Mouse (Mus musculus): ENCODE measurements around the gene Mapk8ip1.

Gene Mapk8ip1

DNA sequence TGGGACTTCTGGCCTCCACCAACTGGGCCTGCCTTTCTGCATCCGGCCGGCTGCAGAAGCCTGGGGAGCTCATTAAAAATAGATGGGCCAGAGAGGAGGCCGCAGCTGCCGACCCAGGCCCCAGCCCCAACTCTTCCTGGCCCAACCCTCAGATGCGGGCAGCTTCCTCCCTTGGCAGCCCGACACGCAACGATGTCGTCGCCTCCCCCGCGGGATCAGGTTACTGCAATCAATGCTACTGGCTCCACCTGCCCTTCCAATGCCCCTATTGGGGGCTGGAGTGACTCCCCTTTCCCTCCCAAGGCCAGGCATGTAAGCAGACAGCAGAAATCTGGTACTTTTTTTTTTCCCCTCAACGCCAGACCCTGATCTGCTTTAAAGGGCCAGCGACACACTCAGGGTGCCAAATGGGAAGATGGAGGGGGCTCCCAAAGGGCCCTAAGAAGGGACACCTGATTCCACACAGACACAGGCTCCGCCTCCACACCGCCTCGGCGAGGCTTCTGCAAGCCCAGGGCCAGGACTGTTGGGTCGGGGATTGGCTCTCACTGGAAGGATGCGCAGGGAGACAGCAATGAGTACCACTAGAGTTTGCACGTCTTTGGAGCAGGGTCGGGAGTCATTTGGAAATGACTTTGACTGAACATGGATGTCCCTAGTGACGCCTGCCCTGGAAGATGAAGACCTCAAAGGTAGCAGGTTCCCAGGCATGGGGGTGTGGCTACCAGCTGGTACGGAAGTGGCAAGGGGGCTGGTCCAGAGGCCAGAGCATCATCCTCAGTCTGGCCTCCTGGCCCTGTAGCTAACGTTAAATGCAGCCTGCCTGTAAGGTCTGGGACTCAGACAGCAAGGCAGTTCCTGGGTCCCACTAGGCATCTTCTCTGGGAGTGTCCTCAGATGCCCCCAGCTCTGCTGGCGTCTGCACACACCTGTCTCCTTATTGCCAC, 8.5 kb downstream of the Mapk8ip1 start:
- in situ Hi-C loops (cut with MboI; ENCODE audit: unreplicated experiment in 2 of 2), result no loop called here

DNA sequence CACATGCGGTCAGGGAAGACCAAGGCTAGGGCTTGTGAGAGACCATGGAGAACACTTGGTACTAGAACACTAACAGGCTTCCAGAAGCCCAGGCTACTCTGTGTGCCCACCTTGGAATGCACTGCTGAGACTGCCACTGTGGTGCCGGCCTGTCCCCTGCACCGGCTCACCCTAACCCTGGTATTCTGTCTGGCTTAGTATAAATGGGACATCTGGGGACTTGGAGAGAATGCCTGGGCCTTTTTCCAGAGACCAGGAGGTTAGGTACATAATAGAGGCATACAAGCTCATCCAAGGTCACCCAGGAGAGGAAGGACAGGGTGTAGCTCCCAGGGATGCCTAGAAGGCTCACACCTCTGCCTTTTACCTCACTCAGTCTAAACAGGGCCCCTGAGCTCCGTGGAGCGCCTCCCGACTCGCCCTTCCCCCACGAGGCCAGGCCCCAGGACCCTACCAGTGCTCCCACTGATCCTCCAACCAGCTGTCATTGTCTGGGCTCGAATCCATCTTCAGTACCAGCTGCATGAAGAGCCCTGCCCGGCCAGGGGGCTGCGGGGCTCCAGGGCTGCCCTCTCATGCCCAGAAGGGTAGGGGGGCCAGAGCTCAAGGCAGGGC, 9.3 kb downstream of the Mapk8ip1 start:
- in situ Hi-C loops (cut with MboI; ENCODE audit: unreplicated experiment in 2 of 2), result no loop called here

DNA sequence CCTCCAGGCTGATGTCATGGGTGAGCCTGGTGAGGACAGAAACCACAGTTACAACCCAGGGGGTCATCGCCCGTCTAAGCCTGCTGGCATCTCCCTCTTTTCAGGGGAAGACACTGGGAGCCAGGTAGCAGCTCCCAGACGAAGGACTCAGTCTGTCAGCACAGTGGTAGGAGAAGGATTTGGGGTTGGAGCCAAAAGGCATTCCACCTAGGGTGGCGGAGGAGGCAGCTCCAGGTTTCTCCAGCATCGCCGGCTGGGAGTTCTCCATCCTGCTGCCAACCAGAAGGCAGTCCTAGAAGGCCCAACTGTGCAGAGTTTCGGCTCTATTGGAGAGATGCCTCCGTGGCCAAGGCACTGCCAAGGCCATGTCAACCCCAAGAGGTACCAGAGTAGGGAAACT, 9.9 kb downstream of the Mapk8ip1 start:
- in situ Hi-C loops (cut with MboI; ENCODE audit: unreplicated experiment in 2 of 2), result no loop called here

DNA sequence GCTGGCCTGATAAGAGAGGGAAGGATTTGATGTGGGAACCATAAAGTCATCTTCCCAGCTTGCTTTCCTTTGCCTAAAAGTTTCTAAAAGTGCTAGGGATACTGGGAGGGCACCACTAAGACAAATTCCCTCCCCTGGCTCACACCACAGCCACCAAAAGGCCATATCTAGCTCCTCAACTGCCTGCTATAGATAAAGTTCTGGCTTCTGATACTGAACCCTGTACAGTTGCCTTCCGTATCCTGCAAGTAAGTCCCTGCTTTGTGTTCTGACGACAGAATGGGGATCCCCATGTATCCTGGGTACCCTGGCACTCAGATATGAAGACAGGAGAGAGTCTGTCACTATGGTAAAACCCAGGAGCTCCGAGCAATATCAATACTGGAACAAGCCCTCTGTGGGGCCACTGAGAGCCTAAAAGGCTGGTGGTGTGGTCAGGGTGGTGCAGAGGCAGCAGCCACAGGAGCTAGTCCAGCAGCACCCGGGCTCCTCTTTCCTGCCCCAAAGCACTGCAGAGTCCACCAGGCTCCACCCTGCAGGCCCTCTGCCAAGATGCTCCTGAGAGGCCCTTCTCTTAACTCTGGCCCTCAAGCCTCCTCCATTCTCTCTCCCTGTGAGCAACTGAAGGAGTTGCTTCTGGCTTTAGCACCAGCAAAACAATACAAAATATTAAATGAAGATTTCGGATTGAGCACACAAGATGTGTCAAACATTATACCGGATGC, 10.7 kb downstream of the Mapk8ip1 start:
- in situ Hi-C loops (cut with MboI; ENCODE audit: unreplicated experiment in 2 of 2), result no loop called here

DNA sequence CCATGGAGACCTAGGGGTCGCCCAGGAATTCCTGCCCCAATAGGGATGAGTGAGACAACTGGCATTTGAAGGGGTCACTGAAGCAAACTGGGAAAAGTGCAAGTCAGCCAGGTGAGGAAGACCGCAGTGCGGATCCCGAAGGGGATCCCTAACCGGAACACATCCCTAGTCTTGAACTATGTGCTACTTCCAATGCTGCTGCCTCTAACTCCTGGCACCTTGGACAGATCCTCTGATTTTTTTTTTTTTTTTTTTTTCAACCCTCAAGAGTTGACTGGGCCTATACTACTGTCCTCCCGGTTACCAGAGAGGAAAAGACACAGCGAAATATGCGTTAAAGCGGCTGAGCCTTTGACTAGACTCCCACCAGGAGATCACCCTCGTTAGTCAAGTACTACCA, 11.4 kb downstream of the Mapk8ip1 start:
- in situ Hi-C loops (cut with MboI; ENCODE audit: unreplicated experiment in 2 of 2), result no loop called here

DNA sequence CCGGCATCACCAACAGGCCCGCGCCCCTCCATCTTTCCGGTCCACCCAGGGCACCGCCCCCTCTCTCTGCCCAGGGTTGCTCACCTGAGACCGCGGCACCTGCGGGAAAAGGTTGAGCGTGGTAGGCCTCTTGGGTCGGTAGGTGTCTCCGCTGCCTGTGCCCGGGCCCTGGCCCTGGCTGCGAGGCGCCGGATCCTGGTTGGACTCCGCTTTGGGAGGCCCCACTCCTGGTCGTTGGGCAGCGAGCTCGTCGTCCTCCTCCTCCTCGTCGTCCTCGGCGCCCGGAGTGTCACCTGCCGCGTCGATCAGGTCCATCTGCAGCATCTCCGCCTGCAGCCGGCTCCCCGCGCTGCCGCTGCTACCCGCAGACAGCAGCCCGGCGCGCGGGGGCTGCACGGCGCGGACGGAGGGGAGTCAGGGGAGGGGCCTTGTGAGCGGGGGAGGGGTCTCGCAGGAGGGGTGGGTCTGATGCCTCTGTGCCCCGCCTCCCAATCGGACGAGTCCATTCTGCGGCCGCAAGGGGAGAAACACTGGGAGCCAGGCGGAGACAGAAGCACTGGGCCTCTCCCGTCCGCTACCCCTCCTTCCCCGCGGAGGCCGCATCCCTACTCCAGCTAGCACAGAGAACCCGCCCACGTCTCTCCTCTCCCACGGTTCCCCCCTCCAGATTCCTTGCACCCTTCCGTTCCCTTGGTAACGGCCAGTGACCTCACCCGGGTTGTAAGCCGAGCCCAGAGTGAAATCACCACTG, 12.0 kb downstream of the Mapk8ip1 start:
- in situ Hi-C loops (cut with MboI; ENCODE audit: unreplicated experiment in 2 of 2), result no loop called here

DNA sequence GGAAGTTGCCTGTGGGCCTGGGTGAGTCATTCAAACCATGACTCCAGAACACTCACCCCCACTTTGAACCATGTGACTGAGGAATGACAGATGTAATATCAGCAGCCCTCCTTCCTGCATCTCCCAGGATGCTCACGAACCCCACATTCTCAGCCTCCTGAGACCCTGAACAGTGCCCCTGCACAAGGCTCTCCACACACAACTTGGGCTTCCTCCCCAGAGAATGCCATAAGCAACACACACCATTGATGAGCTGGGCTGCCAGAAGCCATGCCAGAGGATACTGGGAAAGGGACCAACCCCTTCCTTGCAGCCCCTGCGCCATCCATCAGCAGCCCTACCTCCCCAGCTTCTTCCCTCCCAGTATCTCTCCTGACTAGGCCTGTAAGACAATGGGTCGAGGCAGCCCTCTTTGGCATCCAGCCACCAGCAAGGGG, 13.0 kb downstream of the Mapk8ip1 start:
- in situ Hi-C loops (cut with MboI; ENCODE audit: unreplicated experiment in 2 of 2), result no loop called here

DNA sequence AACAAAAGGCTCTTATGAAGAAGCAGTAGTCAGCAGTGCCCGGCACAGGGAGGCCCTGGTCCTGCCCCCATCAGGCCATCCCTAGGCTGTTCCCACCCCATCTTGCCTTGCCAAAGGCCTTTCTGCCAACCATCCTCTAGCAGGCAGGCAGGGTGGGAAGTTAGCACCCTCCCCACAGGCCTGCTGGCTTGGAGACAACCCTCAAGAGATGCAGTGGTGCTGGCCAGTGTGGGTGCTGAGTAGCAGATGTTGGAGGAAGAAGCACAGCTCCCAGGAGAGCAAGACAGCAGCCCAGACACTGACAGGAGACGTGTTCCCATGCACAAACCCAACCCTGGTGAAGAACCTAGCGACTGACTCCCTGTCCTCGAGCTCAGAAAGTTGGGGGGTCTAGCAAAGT, 13.4 kb downstream of the Mapk8ip1 start:
- in situ Hi-C loops (cut with MboI; ENCODE audit: unreplicated experiment in 2 of 2), result no loop called here

DNA sequence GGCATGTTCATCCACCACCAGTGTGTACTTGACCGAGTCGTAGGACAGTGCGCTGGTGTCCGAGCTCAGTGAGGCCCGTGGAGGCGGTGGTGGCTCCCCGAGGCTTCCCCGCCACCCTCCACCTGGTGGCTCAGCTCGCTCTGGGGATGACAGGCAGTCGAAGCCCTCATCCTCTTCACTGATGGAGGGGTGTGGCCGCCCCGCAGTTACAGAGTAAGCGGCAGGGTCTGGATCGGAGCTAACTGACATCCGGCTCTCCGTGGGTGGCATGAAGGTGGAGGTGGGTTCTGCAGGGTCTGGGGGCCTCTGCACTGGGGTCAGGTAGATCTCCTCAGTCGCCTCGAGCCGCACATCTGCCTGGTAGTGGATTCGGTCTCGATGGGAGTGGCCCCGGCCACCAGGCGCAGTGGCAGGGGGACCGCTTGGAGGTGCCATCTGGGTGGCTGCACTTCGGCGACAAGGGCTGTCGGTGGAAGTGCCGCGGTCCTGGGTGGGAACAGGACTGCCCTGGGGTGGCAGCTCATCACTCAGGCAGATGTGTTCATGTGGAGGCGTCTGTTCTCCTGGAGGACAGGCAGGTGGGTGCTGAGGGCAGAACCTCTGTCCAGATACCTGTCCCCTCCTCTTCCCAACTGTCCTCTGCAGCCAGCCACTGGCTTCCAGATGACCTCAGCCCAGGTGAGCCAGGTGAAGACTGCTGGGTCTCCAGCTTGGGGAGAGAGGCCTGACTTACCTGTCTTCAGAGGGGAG, 14.1 kb downstream of the Mapk8ip1 start:
- in situ Hi-C loops (cut with MboI; ENCODE audit: unreplicated experiment in 2 of 2), result no loop called here

DNA sequence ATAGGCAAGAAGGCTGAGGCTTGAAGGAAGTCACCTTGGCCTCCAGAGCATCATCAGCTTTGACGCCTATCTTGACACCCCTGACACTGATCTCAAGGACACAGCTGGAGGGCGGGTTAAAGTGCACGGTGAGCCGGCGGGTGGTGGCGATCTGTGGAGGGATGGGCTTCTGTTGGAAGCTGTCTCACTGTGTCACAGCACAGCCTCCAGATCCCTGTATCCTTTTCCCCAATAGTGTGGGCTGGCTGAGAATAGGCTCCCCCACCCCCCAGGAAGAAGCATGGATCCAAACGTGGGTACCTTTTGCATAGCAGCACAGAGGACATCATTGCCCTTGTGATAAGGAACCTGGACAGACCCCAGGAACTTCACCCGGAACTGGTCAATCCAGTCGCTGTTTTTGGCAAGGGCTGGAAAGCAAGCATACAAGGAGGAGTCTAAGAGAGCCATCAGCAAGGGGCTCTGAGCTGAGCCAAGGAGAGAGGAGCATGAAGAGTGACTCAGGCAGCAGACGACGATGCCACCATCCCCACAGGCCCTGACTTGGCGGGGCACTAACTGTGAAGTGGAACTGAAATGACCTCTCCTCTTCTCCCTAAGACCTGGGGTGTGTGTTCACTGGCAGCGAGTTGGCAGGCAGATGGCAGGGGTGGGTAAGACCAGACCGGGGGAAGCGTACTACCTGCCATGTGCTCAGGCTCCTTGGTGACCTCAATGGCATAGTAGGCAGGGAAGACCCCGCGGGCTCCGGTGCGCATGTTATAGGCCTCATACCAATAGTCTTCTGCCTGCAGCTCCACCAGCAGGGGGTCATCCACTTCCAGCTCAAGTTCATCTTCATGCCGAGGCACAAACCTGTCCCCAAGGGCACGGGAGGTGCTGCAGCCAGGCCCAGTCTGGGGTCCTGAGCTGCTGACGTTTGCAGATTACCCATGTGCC, 15.7 kb downstream of the Mapk8ip1 start:
- in situ Hi-C loops (cut with MboI; ENCODE audit: unreplicated experiment in 2 of 2), result no loop called here

DNA sequence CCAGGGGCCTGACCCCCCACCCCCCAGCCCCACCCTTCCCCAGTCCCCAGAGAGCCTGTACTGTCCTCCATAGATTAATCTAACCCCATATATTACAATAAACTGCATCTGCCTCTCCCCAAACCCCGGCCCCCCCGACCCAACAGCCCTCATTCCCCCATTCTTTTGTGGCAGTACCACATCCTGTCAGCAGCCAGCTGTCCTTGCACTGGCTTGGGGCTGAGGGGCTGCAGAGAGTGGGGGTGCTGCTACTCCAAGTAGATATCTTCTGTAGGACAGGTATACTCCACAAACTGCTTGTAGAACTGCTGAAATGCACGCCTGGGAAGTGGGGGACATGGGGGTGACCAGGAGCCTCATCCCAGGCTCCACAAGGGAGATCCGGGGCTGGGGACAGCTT, 17.0 kb downstream of the Mapk8ip1 start:
- in situ Hi-C loops (cut with MboI; ENCODE audit: unreplicated experiment in 2 of 2), result no loop called here

DNA sequence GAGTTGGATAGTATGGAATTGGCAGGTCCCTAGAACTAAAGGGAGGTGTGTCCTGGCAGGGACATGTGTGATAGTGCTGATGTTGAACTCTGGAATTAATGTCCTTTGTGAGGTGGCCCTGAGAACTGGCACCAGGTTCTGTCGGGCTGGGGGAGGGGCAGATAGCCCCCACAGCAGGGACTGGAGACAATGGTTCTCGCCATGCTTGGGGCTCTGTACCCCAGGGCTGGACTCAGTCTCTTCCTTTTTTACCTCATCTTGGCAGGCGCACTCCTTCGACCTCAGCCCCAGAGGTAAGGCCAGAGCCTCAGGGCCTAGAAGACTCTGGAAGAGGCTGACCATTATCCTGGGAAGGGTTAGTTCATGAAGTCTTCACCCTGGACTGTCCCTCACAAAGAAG, 18.3 kb downstream of the Mapk8ip1 start:
- in situ Hi-C loops (cut with MboI; ENCODE audit: unreplicated experiment in 2 of 2), result no loop called here

DNA sequence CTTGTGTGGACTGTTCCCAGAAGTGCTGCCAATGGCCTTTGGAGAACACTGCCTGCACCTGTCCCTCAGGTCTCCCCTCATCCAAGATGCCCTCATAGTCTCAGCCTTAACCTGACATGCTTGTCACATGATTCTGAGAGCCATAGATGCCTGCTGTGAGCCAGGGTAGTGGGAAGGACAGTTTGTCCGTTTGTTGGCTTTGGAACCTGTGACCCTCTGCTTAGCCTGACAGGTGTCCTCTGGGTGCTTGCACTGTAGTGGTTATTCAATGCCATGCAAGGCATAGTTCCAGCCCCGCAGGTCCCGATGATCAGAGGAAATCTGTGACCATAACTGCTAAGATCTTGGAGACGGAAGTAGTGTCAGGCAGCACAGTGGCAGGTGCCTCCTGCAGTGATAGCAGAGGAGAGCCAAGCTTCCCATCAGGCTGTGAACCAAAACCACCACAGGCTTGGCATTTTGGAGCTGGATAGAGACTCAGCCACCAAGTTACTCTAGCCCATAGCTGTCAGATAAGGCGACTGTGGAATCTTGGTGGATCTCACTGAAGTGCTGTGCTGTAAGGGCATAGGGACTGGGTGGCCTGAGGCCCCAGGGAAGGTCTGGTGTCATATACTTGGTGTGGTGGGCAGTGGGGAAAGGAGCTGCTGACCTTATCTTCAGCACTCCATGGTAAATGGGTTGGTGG, 19.0 kb downstream of the Mapk8ip1 start, which contains the start of gene 1700029I15Rik:
Gene 1700029I15Rik, plus strand, starts transcription at position 638 of the 688 bp plus-strand sequence.
- in situ Hi-C loops (cut with MboI; ENCODE audit: unreplicated experiment in 2 of 2), result no loop called here

DNA sequence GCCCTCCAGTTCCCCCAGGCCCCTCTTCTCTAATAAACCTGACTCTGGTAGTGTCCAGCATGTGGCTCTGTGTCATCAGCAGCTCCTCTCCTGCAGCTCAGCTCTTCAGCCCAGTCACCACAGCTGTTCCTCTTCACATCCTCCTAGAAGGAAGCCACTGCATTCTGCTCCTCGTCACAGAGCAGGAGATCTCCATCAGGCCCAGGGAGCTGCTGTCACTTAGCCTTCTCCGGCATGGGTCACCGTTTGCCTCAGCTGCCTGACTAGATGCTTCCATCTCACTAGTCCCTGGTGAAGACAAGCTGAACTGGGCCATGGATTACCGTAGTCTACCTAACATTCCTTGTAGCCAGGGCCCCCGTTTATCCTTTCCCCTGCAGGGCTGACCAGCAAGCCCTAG, 19.9 kb downstream of the Mapk8ip1 start:
- in situ Hi-C loops (cut with MboI; ENCODE audit: unreplicated experiment in 2 of 2), result no loop called here

DNA sequence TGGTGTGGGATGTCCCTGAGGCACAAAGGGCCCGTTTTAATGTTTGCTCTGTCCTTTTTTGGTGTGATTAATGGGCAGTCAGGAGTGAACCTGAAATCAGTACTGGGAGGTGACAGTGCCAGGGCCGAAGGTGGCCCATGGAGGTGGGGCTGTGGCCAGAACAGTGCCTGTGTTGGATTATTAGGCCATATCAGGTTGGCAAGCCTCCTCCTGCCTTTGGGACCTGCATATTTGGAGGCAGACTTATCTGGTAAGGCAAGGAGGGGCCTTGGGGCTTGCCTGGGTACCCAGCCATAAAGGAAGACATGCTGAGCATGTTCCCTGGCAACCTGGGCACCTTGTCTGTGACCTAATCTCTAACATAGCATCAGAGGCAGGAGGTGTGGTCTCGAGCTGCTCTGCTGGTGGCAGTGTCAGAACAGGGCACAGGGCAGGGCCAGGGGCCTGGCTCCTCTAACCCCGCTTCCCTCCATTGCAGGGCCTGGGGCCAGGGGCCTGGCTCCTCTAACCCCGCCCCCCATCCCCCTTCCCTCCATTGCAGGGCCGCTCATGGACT, 20.5 kb downstream of the Mapk8ip1 start:
- in situ Hi-C loops (cut with MboI; ENCODE audit: unreplicated experiment in 2 of 2), result no loop called here

DNA sequence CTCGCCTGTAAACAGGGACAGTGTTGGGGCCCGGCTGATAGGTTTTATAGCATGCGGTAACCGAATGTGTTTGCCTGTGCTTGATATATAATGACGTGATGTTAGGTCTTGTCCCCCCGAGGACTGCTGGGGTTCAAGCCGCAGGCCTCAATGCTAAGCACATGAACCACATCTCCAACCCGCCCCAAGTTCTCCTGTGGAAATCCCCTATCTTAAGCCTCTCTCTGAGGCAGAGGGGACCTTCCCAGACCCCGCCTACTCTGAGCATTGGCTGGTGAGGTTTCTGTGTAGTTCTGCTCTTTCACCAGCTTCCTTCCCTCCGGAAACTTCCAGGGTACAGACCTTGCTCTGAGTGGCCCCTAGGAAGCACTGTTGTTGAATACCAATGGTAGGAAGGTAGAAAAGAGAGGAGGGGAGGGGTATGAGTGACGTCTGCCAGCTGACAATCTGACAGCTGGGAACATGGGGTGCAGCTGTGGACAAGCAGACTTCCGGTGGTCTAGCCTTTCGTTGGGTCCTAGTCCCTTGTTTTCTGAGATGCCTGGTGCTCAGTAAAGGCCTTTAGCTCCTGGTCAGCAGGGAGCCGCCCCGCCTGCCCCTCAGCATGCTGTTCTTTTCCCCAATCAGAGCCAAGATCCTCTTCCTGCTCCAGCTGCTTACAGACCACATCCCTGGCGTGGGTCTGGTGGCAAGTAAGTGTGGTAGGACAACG, 21.1 kb downstream of the Mapk8ip1 start:
- in situ Hi-C loops (cut with MboI; ENCODE audit: unreplicated experiment in 2 of 2), result loop anchor here in 1 of 2 experiments (10.0 kb wide), 1 partner anchor 105 kb away; no protein-coding TSS in a partner anchor

DNA sequence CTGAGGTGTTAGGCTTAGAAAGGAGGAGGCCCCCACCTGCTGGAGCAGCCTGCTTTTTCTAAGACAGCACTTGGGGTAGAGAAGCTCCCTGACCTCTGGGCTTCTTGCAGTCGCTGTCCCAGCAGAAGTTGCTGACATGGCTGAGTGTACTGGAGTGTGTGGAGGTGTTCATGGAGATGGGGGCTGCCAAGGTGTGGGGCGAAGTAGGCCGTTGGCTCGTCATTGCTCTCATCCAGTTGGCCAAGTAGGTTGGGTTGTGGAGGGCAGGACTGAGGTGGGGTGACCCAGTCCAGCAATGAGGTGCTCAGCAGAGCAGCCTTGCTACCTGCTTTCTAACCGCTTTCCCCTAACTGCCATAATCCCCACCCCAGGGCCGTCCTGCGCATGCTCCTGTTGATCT, 23.7 kb downstream of the Mapk8ip1 start:
- in situ Hi-C loops (cut with MboI; ENCODE audit: unreplicated experiment in 2 of 2), result loop anchor here in 1 of 2 experiments (10.0 kb wide), 1 partner anchor 107 kb away; no protein-coding TSS in a partner anchor

Data from v-Abl transformed pro-B cells (cell line).